Mouse (Mus musculus): ENCODE data around the gene Uimc1.

The Uimc1 gene

GRCm38 (mm10) chr13:55006415-55006742, 93.7 kb downstream of the Uimc1 start:
- in situ Hi-C loops (cut with MboI; ENCODE audit: low pct_unique_long_range_greater_than_20kb in 1 of 2, low sequenced_read_pairs in 2 of 2, unreplicated experiment in 1 of 2), result no loop called here

GRCm38 (mm10) chr13:55005691-55006414, 94.2 kb downstream of the Uimc1 start:
- in situ Hi-C loops (cut with MboI; ENCODE audit: low pct_unique_long_range_greater_than_20kb in 1 of 2, low sequenced_read_pairs in 2 of 2, unreplicated experiment in 1 of 2), result no loop called here

DNA sequence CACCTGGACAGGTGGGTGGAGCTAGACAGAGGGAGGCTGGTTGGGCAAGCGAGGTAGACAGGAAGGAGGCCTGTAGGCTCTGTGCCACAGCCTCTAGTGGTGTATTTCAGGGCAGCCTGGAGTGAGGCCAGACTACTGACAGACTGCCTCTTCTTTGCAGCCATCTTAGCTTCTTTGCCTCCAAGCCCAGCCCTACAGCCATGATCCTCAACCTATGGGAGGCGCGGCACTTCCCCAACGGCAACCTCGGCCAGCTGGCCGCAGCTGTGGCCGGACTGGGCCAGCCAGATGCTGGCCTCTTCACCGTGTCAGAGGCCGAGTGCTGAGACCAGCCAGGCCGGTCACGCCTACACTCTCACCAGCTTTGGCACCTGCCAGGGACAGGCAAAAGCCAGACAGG, 95.5 kb downstream of the Uimc1 start:
- in situ Hi-C loops (cut with MboI; ENCODE audit: low pct_unique_long_range_greater_than_20kb in 1 of 2, low sequenced_read_pairs in 2 of 2, unreplicated experiment in 1 of 2), result no loop called here

- in situ Hi-C loops (cut with MboI; ENCODE audit: low pct_unique_long_range_greater_than_20kb in 1 of 2, low sequenced_read_pairs in 2 of 2, unreplicated experiment in 1 of 2), result no loop called here
Measured at GRCm38 (mm10) chr13:55002090-55002489, 98.0 kb downstream of the Uimc1 start.

DNA sequence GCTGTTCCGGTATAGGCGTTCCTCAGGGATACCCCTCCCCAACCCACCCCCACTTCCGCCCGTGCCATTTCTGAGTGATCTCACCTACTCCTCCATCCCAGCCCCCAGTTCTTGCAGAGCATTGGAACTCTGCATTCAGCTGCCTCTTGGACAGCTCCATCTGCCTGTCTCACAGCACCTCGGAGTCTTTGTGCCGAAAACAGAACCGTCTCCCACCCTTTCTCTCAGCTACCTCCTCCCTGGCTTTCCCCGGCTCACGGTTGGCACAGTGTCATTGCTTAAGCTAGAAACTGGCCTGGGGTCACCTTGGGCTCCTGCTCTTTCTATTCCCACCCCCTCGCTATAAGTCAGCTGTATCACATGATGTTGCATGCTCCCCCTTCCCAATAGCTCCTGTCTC, 99.7 kb downstream of the Uimc1 start:
- in situ Hi-C loops (cut with MboI; ENCODE audit: low pct_unique_long_range_greater_than_20kb in 1 of 2, low sequenced_read_pairs in 2 of 2, unreplicated experiment in 1 of 2), result no loop called here

- in situ Hi-C loops (cut with MboI; ENCODE audit: low pct_unique_long_range_greater_than_20kb in 1 of 2, low sequenced_read_pairs in 2 of 2, unreplicated experiment in 1 of 2), result no loop called here
Measured at GRCm38 (mm10) chr13:54997568-54997967, 102.5 kb downstream of the Uimc1 start.

GRCm38 (mm10) chr13:54995161-54995560, 104.9 kb downstream of the Uimc1 start:
- in situ Hi-C loops (cut with MboI; ENCODE audit: low pct_unique_long_range_greater_than_20kb in 1 of 2, low sequenced_read_pairs in 2 of 2, unreplicated experiment in 1 of 2), result no loop called here

DNA sequence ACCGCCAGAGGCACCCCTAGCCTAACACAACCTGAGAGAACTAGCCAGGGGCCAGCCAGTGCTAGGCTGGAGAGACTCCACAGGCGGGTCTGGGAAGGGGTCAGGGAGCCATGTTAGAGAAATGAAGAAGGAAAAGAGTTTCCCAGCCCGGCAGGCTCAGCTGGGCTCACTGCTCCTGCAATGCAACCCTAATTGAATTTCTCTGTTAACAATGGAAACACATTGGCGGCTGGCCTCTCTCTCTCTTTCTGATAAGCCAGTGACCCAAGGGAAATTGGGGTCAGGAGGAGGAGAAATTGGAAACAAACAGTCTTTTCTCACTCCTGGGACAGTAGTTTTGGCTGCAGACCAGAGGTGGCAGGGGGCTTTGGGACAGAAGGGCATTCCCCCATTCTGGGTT, 105.5 kb downstream of the Uimc1 start:
- in situ Hi-C loops (cut with MboI; ENCODE audit: low pct_unique_long_range_greater_than_20kb in 1 of 2, low sequenced_read_pairs in 2 of 2, unreplicated experiment in 1 of 2), result no loop called here

DNA sequence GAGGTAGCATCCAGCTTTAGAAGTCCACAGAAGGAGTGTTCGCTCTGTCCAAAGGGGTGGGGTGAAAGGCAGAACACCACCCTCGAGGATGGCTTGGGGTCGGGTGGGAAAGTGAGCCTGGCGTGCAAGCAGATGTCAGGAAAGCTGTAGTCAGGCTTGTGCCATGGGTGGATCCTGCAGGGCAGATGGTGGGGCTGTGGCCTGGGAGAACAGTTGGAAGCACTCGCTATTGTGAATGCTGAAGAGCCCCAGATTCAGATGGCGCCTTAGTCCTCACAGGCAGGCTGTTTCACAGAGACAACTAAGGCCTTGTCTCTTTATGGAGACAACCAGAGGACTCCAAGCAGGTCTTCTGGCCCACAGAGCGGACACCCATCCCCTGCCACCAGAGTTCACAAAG, 107.9 kb downstream of the Uimc1 start:
- in situ Hi-C loops (cut with MboI; ENCODE audit: low pct_unique_long_range_greater_than_20kb in 1 of 2, low sequenced_read_pairs in 2 of 2, unreplicated experiment in 1 of 2), result no loop called here

GRCm38 (mm10) chr13:54988181-54988760, 111.8 kb downstream of the Uimc1 start:
- in situ Hi-C loops (cut with MboI; ENCODE audit: low pct_unique_long_range_greater_than_20kb in 1 of 2, low sequenced_read_pairs in 2 of 2, unreplicated experiment in 1 of 2), result no loop called here

GRCm38 (mm10) chr13:54987405-54987804, 112.7 kb downstream of the Uimc1 start:
- in situ Hi-C loops (cut with MboI; ENCODE audit: low pct_unique_long_range_greater_than_20kb in 1 of 2, low sequenced_read_pairs in 2 of 2, unreplicated experiment in 1 of 2), result no loop called here

GRCm38 (mm10) chr13:54983614-54984013, 116.5 kb downstream of the Uimc1 start:
- in situ Hi-C loops (cut with MboI; ENCODE audit: low pct_unique_long_range_greater_than_20kb in 1 of 2, low sequenced_read_pairs in 2 of 2, unreplicated experiment in 1 of 2), result no loop called here

- in situ Hi-C loops (cut with MboI; ENCODE audit: low pct_unique_long_range_greater_than_20kb in 1 of 2, low sequenced_read_pairs in 2 of 2, unreplicated experiment in 1 of 2), result no loop called here
Measured at GRCm38 (mm10) chr13:54983001-54983400, 117.1 kb downstream of the Uimc1 start.

- in situ Hi-C loops (cut with MboI; ENCODE audit: low pct_unique_long_range_greater_than_20kb in 1 of 2, low sequenced_read_pairs in 2 of 2, unreplicated experiment in 1 of 2), result no loop called here
Measured at GRCm38 (mm10) chr13:54980957-54981356, 119.1 kb downstream of the Uimc1 start.

DNA sequence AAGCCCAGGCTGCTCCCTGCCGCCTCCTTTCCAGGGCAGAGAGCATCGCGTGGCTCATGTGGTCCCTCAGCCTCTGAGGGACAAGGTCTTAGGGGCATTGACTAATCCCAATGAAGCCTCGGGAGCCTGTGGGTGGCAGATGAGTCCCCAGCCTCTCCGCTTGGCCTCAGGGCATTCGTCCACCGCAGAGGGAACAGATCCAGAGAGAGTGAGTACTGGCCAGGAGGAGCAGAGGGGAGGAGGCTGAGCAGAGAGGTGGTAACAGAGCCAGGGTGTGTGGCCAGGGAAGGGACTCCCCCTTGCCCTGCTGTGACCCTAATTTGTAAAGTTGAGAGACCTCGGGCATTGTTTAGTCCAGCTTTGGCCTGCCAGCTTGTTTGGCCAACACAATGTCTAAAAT, 121.3 kb downstream of the Uimc1 start:
- in situ Hi-C loops (cut with MboI; ENCODE audit: low pct_unique_long_range_greater_than_20kb in 1 of 2, low sequenced_read_pairs in 2 of 2, unreplicated experiment in 1 of 2), result no loop called here

Measured in mouse embryonic stem cell (cell line).